Mouse (Mus musculus): Measurements from ENCODE around the gene Gpr25.
A peak's percentile ranks its signal among the peaks of the same experiment; 100 is the strongest.

Gene Gpr25

GRCm38 (mm10) chr1:136232986-136233790 is 27.5 kb downstream of the Gpr25 start:
- DNase-seq (ENCODE audit: low read depth, low spot score) = no peak

GRCm38 (mm10) chr1:136232285-136232926 is 28.3 kb downstream of the Gpr25 start:
- DNase-seq (ENCODE audit: low read depth, low spot score) = no peak

GRCm38 (mm10) chr1:136231596-136231995 is 29.1 kb downstream of the Gpr25 start:
- no peak for DNase-seq (ENCODE audit: low read depth, low spot score)

GRCm38 (mm10) chr1:136230201-136230600 is 30.5 kb downstream of the Gpr25 start:
- no peak for DNase-seq (ENCODE audit: low read depth, low spot score)

- no peak for DNase-seq (ENCODE audit: low read depth, low spot score)
These were observed 31.7 kb downstream of the Gpr25 start for GRCm38 (mm10) chr1:136229040-136229373.

GRCm38 (mm10) chr1:136228328-136229039 is 32.2 kb downstream of the Gpr25 start:
- no peak for DNase-seq (ENCODE audit: low read depth, low spot score)

GRCm38 (mm10) chr1:136227870-136228269 is 32.8 kb downstream of the Gpr25 start:
- DNase-seq (ENCODE audit: low read depth, low spot score) = no peak

- no peak for DNase-seq (ENCODE audit: low read depth, low spot score)
These were observed 34.0 kb downstream of the Gpr25 start for GRCm38 (mm10) chr1:136226626-136227025.

- DNase-seq (ENCODE audit: low read depth, low spot score) = no peak
These were observed 34.8 kb downstream of the Gpr25 start for GRCm38 (mm10) chr1:136225846-136226245.

GRCm38 (mm10) chr1:136223758-136224342 is 36.8 kb downstream of the Gpr25 start:
- no peak for DNase-seq (ENCODE audit: low read depth, low spot score)

- no peak for DNase-seq (ENCODE audit: low read depth, low spot score)
These were observed 38.3 kb downstream of the Gpr25 start for GRCm38 (mm10) chr1:136222386-136222785.

- DNase-seq (ENCODE audit: low read depth, low spot score) = no peak
These were observed 40.4 kb downstream of the Gpr25 start for GRCm38 (mm10) chr1:136220037-136220871.

GRCm38 (mm10) chr1:136214304-136214703 is 46.4 kb downstream of the Gpr25 start:
- no peak for DNase-seq (ENCODE audit: low read depth, low spot score)

- peak; percentile 52 for DNase-seq (ENCODE audit: low read depth, low spot score)
These were observed 47.9 kb downstream of the Gpr25 start, which contains the start of gene Mroh3 for GRCm38 (mm10) chr1:136212803-136213202. TSS of gene Mroh3 (minus strand) at chr1:136212828.
